Mouse (Mus musculus) liver, postnatal 0 days (tissue): Measurements from ENCODE around the gene Gm9887.

Source experiments
- CTCF ChIP-seq: sonication (generic); IDR thresholded peaks from 2 replicates; pipeline ENCODE4 v1.5.1; 2016; ENCODE audit warnings: antibody characterized with exemption, low read depth
- EP300 ChIP-seq: IDR thresholded peaks from 2 replicates; pipeline ENCODE4 v1.6.1; 2016; ENCODE audit warnings: antibody characterized with exemption, low read depth, mild to moderate bottlenecking

- TF ChIP-seq CTCF (no peak), EP300 (no peak)
These were observed 41.0 kb upstream of the Gm9887 start for GRCm38 (mm10) chr12:69413303-69413702.
